Mouse (Mus musculus) liver, embryonic 11.5 days (tissue): ENCODE measurements around the gene Flnb. TPM values are rescaled to one million over a fixed set of nuclear protein-coding genes. Genes with fewer than 3 reads are reported as not detected.

Source experiments
- ATAC-seq: fragments of 200-750 bp; cut with Nextera tagmentation; replicated peaks from 2 replicates; pipeline ENCODE4 v1.8.0; 2017; ENCODE audit warnings: moderate number of reproducible peaks, mild to moderate bottlenecking, moderate TSS enrichment, moderate library complexity; ENCODE audit not compliant: low FRiP score
- DNase-seq: peaks from one replicate; pipeline ENCODE4 v3.0.0-alpha.2; 2017; ENCODE audit warnings: low spot score
- H3K27ac ChIP-seq: fragments of 300-500 bp; sonication (generic); 2 replicates; pipeline ENCODE4 v1.5.1; 2014; ENCODE audit warnings: mild to moderate bottlenecking, low read depth, low read length, control low read depth
- H3K27me3 ChIP-seq: fragments of 300-500 bp; sonication (generic); replicated peaks from 2 replicates; pipeline ENCODE4 v1.6.1; 2014; ENCODE audit warnings: low read length, mixed read lengths; ENCODE audit not compliant: control insufficient read depth, insufficient read depth
- H3K36me3 ChIP-seq: fragments of 300-500 bp; sonication (generic); 2 replicates; pipeline ENCODE4 v1.6.1; 2014; ENCODE audit warnings: mild to moderate bottlenecking, low read length, moderate library complexity, mixed read lengths; ENCODE audit not compliant: control insufficient read depth, insufficient read depth
- H3K4me1 ChIP-seq: fragments of 300-500 bp; sonication (generic); replicated peaks from 2 replicates; pipeline ENCODE4 v1.6.1; 2014; ENCODE audit warnings: low read length, mixed read lengths; ENCODE audit not compliant: control insufficient read depth, insufficient read depth
- H3K4me2 ChIP-seq: fragments of 300-500 bp; sonication (generic); 2 replicates; pipeline ENCODE4 v1.6.1; 2014; ENCODE audit warnings: mild to moderate bottlenecking, control low read depth, moderate library complexity
- H3K4me3 ChIP-seq: fragments of 300-500 bp; sonication (generic); 2 replicates; pipeline ENCODE4 v1.5.1; 2014; ENCODE audit warnings: low read depth, low read length, control low read depth
- H3K9ac ChIP-seq: fragments of 300-500 bp; sonication (generic); 2 replicates; pipeline ENCODE4 v1.6.1; 2014; ENCODE audit warnings: low read depth, low read length, control low read depth
- H3K9me3 ChIP-seq: fragments of 300-500 bp; sonication (generic); 2 replicates; pipeline ENCODE4 v1.6.1; 2016; ENCODE audit warnings: low read length, inconsistent platforms, mixed read lengths; ENCODE audit not compliant: control insufficient read depth
- WGBS: fragments of 180-500 bp; shearing (Covaris S2); extraction: QIAGEN DNeasy Blood & Tissue Kit; methylation state at CpG from one replicate; pipeline ENCODE4 v1.1.7; 2014; 5-methylcytosine and 5-hydroxymethylcytosine counted together
- polyA plus RNA-seq: library from polyadenylated mRNA; unstranded; fragments of >200 nt; fragmentation: Nextera tagmentation; extraction: Ambion mirVana; gene quantifications from 2 replicates; pipeline ENCODE4 v1.2.1, GENCODE M21; 2014

The Flnb gene
- polyA plus RNA-seq, 1 experiment from 2014 or later, result 14.2 TPM

DNA sequence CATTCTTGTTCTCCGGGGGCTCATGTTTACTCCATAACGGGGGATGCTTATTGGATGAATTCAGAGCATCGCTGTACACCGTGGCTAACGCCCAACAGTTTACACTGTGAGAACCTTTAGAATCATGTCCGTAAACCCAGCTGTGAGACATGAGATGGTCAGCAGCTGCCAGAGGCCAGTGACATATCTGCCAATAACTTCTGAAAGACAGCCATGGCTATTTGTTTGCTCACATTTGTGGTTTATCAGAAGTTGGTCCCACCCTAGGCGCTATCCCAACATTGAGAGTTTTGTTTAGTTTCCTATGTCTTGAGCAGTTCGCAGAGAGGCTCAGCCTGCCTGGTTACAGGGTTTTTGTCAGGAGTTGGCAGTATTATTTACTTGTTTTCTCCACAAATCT lies 3.6 kb downstream of the Flnb start:
- ATAC-seq (no peak), DNase-seq (no peak)
- no peaks in the 10 kb centered on the region for H3K27me3 ChIP-seq
- no peak overlapping the region for H3K27ac ChIP-seq
- 74% methylated on average over 8 of the region's 8 CpGs for WGBS
- no peak overlapping the region for H3K4me3 ChIP-seq
- no peaks in the 10 kb centered on the region for H3K9me3 ChIP-seq
- H3K36me3 ChIP-seq, result no peaks in the 10 kb centered on the region
- H3K4me2 ChIP-seq, result no peak overlapping the region
- no peak overlapping the region for H3K9ac ChIP-seq
- H3K4me1 ChIP-seq, result peaks cover 17% of the 10 kb centered on the region

DNA sequence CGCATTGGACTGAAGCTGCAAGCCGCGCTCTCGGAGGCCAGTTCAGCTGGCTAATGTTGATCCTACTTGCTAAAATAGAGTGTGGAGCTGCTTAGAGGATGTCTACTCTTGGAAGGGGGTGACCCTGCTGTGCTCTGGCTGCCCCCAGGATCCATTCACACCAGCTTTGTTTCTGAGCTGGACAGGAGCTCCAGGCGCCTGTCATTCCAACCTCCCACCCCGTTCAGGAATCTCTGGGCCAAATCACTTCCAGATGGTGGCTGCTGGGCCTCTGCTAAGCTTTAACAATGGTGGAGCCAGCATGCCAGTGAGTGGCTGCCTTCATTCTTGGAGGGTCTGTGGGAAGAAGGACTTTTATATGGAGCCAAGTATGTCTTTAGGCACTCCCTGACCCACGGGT lies 4.9 kb downstream of the Flnb start:
- no peak overlapping the region for H3K4me3 ChIP-seq
- no peaks in the 10 kb centered on the region for H3K9me3 ChIP-seq
- no peak overlapping the region for H3K27ac ChIP-seq
- no peak overlapping the region for H3K9ac ChIP-seq
- H3K36me3 ChIP-seq, result no peaks in the 10 kb centered on the region
- H3K4me2 ChIP-seq, result no peak overlapping the region
- ATAC-seq (no peak), DNase-seq (no peak)
- WGBS, result 64% methylated on average over 7 of the region's 7 CpGs
- no peaks in the 10 kb centered on the region for H3K27me3 ChIP-seq
- peaks cover 17% of the 10 kb centered on the region for H3K4me1 ChIP-seq

DNA sequence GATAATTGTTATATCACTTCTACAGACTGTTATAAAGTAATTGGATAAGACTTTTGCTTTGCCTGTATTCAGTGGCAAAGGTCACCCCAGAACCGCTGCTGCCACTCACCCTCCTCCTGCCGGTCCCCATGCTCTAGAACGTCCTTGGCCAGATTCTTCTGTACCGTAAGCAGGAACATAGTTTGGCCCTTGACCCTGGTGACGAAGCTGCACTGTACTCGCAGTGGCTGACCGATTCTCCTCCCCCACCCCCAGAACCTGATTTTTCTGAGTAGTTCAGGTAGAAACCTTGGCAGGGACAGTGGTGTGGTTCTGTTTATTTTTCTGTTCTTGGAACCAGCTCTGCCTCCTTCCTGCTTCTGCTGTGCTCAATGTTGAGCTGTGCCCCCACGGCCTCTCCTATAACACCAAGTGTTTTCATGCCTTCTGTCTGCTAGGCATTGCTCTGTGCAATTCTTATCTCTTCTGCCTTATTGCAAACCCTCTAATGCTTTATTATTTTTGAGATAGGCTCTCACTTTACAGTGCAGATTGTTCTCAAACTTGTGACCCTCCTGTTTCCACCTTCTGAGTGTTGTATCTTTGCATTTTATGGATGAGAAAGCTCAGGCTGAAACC lies 7.0 kb downstream of the Flnb start:
- no peaks in the 10 kb centered on the region for H3K27me3 ChIP-seq
- H3K36me3 ChIP-seq, result no peaks in the 10 kb centered on the region
- no peak overlapping the region for H3K4me2 ChIP-seq
- 59% methylated on average over 8 of the region's 8 CpGs for WGBS
- peak; percentile 60; the same call in 1 of the 2 replicates for ATAC-seq
- peaks cover 9% of the 10 kb centered on the region for H3K4me1 ChIP-seq
- H3K9ac ChIP-seq, result no peak overlapping the region
- no peaks in the 10 kb centered on the region for H3K9me3 ChIP-seq
- no peak overlapping the region for H3K27ac ChIP-seq
- no peak overlapping the region for H3K4me3 ChIP-seq
- DNase-seq, result no peak

- no peak overlapping the region for H3K4me3 ChIP-seq
- H3K4me2 ChIP-seq, result peak overlapping the region; percentile 18; the same call in 1 of the 2 replicates
- H3K36me3 ChIP-seq, result no peaks in the 10 kb centered on the region
- ATAC-seq (peak; percentile 56), DNase-seq (no peak)
- H3K4me1 ChIP-seq, result peaks cover 9% of the 10 kb centered on the region
- H3K9me3 ChIP-seq, result no peaks in the 10 kb centered on the region
- H3K27ac ChIP-seq, result peak overlapping the region; percentile 72; the same call in 1 of the 2 replicates
- WGBS, result 51% methylated on average over 10 of the region's 10 CpGs
- H3K27me3 ChIP-seq, result no peaks in the 10 kb centered on the region
- no peak overlapping the region for H3K9ac ChIP-seq
These were observed 8.6 kb downstream of the Flnb start for GRCm38 (mm10) chr14:7826151-7826937.

DNA sequence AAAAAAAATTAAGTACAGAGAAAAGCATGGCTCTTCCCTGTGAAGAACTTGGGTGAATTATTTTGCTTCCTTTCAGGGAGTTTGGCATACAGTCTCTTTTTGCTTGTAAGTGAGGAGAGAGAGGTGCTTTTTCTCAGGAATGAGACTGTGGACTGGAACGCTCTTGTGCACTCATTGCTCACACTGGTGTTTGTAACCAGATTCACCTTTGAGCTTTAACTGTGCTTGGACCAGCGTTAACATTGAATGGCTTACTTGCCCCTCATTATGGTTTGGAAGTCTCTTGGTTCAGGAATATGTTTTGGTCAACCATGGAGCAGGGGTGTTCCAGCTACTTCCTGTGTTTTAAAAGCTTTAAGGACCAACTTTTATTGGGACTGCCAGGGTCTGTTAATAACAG lies 11.4 kb downstream of the Flnb start:
- DNase-seq (no peak), ATAC-seq (no peak)
- H3K4me3 ChIP-seq, result no peak overlapping the region
- H3K27ac ChIP-seq, result no peak overlapping the region
- H3K4me1 ChIP-seq, result peaks cover 4% of the 10 kb centered on the region
- H3K27me3 ChIP-seq, result no peaks in the 10 kb centered on the region
- WGBS, result 67% methylated on average over 2 of the region's 2 CpGs
- H3K9me3 ChIP-seq, result no peaks in the 10 kb centered on the region
- no peak overlapping the region for H3K9ac ChIP-seq
- no peaks in the 10 kb centered on the region for H3K36me3 ChIP-seq
- H3K4me2 ChIP-seq, result no peak overlapping the region

- no peak for ATAC-seq
- Histone ChIP-seq H3K27me3 (no peaks in the 10 kb centered on the region), H3K9ac (no peak overlapping the region), H3K9me3 (no peaks in the 10 kb centered on the region), H3K4me3 (no peak overlapping the region), H3K36me3 (no peaks in the 10 kb centered on the region), H3K4me1 (no peaks in the 10 kb centered on the region; the same call in 1 of the 2 replicates), H3K27ac (no peak overlapping the region), H3K4me2 (no peak overlapping the region)
- WGBS, result 61% methylated on average over 1 of the region's 1 CpGs
- DNase-seq, result no peak
These were observed 14.1 kb downstream of the Flnb start for GRCm38 (mm10) chr14:7831770-7832439.

DNA sequence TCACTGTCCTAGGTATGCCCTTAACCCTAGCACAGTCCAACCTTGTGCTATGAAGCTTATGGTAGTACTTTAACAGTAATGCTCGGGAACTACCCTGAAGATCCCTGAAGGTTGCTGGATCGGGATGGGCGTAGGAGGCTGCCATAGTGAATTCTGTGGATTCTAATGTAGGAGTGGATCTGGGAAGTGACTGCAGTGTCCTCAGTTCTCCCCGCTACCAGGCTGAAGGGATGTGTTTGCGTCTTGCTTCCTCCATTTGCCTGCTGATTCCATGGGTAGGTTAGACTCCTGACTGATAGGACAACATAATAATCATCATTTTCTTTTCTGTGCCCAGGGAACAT lies 14.7 kb downstream of the Flnb start:
- Histone ChIP-seq H3K4me1 (no peaks in the 10 kb centered on the region; the same call in 1 of the 2 replicates), H3K9me3 (no peaks in the 10 kb centered on the region), H3K9ac (no peak overlapping the region), H3K27ac (no peak overlapping the region), H3K4me2 (no peak overlapping the region), H3K36me3 (no peaks in the 10 kb centered on the region), H3K4me3 (no peak overlapping the region), H3K27me3 (no peaks in the 10 kb centered on the region)
- WGBS, result 85% methylated on average over 5 of the region's 5 CpGs
- no peak for ATAC-seq
- DNase-seq, result no peak

DNA sequence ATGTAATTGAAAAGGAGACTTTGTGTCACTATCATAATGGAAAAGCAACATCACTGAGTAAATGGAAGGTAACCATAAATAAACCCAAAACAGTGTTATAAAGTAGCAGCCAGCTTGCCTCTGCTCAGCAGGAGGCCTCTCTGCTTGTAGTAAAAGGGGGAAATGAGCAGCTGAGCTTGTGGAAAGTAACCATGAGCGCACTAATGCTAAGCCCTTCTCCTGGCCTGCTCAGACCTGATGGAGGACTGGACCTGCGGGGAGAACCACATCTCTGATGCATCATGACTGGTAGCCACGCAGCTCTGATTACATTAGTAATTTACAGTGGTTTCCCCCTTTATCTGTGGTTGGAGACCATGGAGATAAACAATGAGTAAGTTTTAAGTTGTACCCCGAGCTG lies 15.7 kb downstream of the Flnb start:
- Histone ChIP-seq H3K9me3 (no peaks in the 10 kb centered on the region), H3K36me3 (no peaks in the 10 kb centered on the region), H3K27me3 (no peaks in the 10 kb centered on the region), H3K27ac (no peak overlapping the region), H3K9ac (no peak overlapping the region), H3K4me3 (no peak overlapping the region), H3K4me2 (no peak overlapping the region), H3K4me1 (no peaks in the 10 kb centered on the region; the same call in 1 of the 2 replicates)
- ATAC-seq, result no peak
- no peak for DNase-seq
- 59% methylated on average over 4 of the region's 4 CpGs for WGBS
